Mouse (Mus musculus) stomach, embryonic 15.5 days (tissue): ENCODE measurements around the gene Bfsp1. TPM values are rescaled to one million over a fixed set of nuclear protein-coding genes. Genes with fewer than 3 reads are reported as not detected.

Experiments used
- ATAC-seq: fragments of 200-750 bp; cut with Nextera tagmentation; 2 replicates; pipeline ENCODE4 v1.8.0; 2017; ENCODE audit warnings: low read depth, moderate number of reproducible peaks, moderate TSS enrichment; ENCODE audit not compliant: insufficient read depth, low FRiP score
- H3K27ac ChIP-seq: fragments of 300-500 bp; sonication (generic); 2 replicates; pipeline ENCODE4 v1.5.1; 2015; ENCODE audit warnings: mild to moderate bottlenecking, inconsistent platforms
- H3K27me3 ChIP-seq: fragments of 300-500 bp; sonication (generic); replicated peaks from 2 replicates; pipeline ENCODE4 v1.6.1; 2015; ENCODE audit warnings: inconsistent platforms
- H3K36me3 ChIP-seq: fragments of 300-500 bp; sonication (generic); 2 replicates; pipeline ENCODE4 v1.6.1; 2015; ENCODE audit warnings: inconsistent platforms
- H3K4me1 ChIP-seq: fragments of 300-500 bp; sonication (generic); 2 replicates; pipeline ENCODE4 v1.6.1; 2015; ENCODE audit warnings: inconsistent platforms
- H3K4me2 ChIP-seq: fragments of 300-500 bp; sonication (generic); 2 replicates; pipeline ENCODE4 v1.6.1; 2015; ENCODE audit warnings: mild to moderate bottlenecking, inconsistent platforms
- H3K4me3 ChIP-seq: fragments of 300-500 bp; sonication (generic); replicated peaks from 2 replicates; pipeline ENCODE4 v1.5.1; 2015; ENCODE audit warnings: inconsistent platforms
- H3K9ac ChIP-seq: fragments of 300-500 bp; sonication (generic); 2 replicates; pipeline ENCODE4 v1.6.1; 2015; ENCODE audit warnings: inconsistent platforms
- H3K9me3 ChIP-seq: fragments of 300-500 bp; sonication (generic); 2 replicates; pipeline ENCODE4 v1.6.1; 2016; ENCODE audit warnings: inconsistent platforms
- WGBS: fragments of 180-500 bp; shearing (Covaris S2); methylation state at CpG from one replicate; pipeline ENCODE4 v1.1.7; 2015; 5-methylcytosine and 5-hydroxymethylcytosine counted together
- polyA plus RNA-seq: library from polyadenylated mRNA; unstranded; fragments of >200 nt; fragmentation: Nextera tagmentation; extraction: Ambion mirVana; gene quantifications from 2 replicates; pipeline ENCODE4 v1.2.1, GENCODE M21; 2015

The Bfsp1 gene
- polyA plus RNA-seq, 1 experiment from 2014 or later: 2.1 TPM

DNA sequence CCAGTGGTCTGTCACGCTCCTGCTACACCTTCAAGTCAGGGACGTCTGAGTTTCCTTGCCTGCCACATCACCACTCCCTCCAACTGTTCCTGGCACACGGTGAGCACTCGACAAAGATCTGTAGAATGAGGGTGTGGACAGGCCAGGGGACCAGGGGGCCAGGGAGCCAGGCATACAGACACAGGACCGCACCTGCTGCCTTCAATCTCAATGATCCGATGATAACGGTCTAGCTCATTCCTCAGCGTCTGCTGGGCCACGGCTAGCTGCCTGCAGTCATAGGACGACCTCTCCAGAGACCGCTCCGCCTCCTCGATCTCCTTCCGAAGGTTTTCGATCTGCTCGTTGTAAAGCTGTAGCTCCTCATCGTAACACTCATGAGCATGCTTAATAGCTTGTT lies 31.3 kb downstream of the Bfsp1 start:
- H3K9ac ChIP-seq: no peak overlapping the region
- H3K4me3 ChIP-seq: no peak overlapping the region
- 64% methylated on average over 17 of the region's 17 CpGs for WGBS
- no peaks in the 10 kb centered on the region for H3K36me3 ChIP-seq
- no peak overlapping the region for H3K4me2 ChIP-seq
- no peaks in the 10 kb centered on the region for H3K4me1 ChIP-seq
- H3K9me3 ChIP-seq: no peaks in the 10 kb centered on the region
- ATAC-seq: no peak
- no peak overlapping the region for H3K27ac ChIP-seq
- H3K27me3 ChIP-seq: no peaks in the 10 kb centered on the region

DNA sequence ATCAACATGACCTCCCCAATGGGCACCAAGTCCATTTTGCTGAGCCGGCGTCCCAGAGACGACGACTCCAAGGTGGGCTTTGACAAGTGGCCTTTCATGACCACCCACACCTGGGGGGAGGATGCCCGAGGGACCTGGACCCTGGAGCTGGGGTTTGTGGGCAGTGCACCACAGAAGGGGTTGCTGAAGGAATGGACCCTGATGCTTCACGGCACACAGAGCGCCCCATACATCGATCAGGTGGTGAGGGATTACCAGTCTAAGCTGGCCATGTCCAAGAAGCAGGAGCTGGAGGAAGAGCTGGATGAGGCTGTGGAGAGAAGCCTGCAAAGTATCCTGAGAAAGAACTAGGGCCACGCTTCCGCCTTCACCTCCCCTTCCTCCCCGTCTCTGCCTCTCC lies 49.5 kb downstream of the Bfsp1 start:
- Histone ChIP-seq H3K9ac (no peak overlapping the region), H3K27me3 (no peaks in the 10 kb centered on the region), H3K9me3 (no peaks in the 10 kb centered on the region), H3K4me3 (no peak overlapping the region), H3K27ac (no peak overlapping the region), H3K4me2 (no peak overlapping the region), H3K36me3 (no peaks in the 10 kb centered on the region), H3K4me1 (no peaks in the 10 kb centered on the region)
- WGBS: 87% methylated on average over 11 of the region's 11 CpGs
- no peak for ATAC-seq

DNA sequence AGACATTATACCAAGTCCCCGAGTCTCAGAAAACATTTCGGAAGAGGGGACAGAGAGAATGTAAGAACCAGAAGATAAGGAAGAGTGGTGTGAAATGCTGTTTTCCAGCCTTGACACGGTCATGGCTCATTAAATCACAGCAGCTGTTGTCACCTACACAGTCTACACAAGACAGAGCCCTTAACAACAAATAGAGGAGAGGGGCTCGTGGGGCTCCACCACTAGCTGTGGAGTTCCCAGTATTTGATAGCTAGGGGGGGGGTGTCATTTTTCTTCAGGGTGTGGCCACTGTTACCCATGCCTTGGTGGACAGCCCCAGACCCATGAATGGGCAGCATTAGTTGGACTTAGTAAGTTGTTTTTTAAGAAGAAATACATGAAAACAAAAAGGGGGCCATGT lies 50.7 kb downstream of the Bfsp1 start:
- no peak overlapping the region for H3K27ac ChIP-seq
- 64% methylated on average over 4 of the region's 4 CpGs for WGBS
- no peak overlapping the region for H3K4me3 ChIP-seq
- H3K9ac ChIP-seq: no peak overlapping the region
- H3K9me3 ChIP-seq: no peaks in the 10 kb centered on the region
- H3K27me3 ChIP-seq: no peaks in the 10 kb centered on the region
- no peak overlapping the region for H3K4me2 ChIP-seq
- no peak for ATAC-seq
- no peaks in the 10 kb centered on the region for H3K4me1 ChIP-seq
- H3K36me3 ChIP-seq: no peaks in the 10 kb centered on the region

DNA sequence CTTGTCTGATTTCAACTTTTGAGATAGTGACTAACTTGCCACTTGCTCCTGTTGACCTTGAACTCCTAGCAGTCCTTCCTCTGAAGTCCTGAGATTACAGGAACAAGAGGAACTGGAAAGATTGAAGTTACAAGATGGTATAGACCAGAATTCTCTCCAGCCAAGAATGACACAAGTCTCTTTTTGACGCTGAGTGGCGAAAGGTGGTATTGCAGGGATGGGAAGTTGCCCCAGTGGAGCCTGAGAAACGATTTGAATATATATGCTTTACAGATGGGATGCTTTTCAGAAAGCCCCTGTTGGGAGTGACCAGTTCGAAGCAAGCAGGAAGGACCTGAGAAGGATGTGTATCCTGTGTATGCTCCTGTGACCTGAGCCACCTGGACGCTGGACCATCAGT lies 54.2 kb downstream of the Bfsp1 start:
- no peaks in the 10 kb centered on the region for H3K4me1 ChIP-seq
- no peaks in the 10 kb centered on the region for H3K9me3 ChIP-seq
- no peak overlapping the region for H3K27ac ChIP-seq
- no peak for ATAC-seq
- no peaks in the 10 kb centered on the region for H3K27me3 ChIP-seq
- no peak overlapping the region for H3K4me3 ChIP-seq
- H3K4me2 ChIP-seq: no peak overlapping the region
- H3K36me3 ChIP-seq: no peaks in the 10 kb centered on the region
- H3K9ac ChIP-seq: no peak overlapping the region
- WGBS: 61% methylated on average over 5 of the region's 5 CpGs

DNA sequence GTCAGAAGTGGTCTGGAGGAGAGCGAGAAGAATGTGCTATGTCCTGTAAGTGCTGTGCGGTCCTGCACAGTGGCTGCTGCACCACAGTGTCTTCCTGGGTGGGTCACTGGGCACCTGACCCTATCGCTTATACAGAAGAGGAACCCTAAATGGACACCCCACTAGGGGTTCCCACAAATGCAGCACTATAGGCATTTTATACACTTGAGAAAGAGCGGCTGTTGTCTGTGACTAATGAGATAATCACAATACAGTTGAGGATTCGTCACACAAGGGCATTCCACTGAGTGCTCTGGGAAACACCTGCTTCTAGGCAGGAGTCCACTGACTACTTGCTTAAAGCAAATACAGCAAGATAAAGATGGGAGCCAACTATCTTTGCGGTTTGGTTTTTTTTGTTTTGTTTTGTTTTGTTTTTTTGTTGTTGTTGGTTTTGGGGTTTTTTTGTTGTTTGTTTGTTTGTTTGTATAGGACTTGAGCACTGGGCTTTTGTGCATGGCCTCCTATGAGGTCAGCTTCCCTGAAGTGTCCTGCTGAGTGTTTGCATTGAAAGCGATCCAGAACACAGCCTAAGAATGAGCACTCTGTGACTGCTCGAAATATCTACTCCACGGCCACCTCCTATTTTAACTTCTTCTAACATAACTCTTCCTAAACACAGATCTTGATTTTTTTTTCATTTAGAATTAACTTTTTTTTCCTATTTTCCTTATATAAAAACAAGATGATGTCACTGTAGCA lies 55.9 kb downstream of the Bfsp1 start:
- H3K27ac ChIP-seq: no peak overlapping the region
- H3K4me2 ChIP-seq: no peak overlapping the region
- H3K4me1 ChIP-seq: no peaks in the 10 kb centered on the region
- no peaks in the 10 kb centered on the region for H3K9me3 ChIP-seq
- no peaks in the 10 kb centered on the region for H3K27me3 ChIP-seq
- whole genome bisulfite sequencing: 77% methylated on average over 9 of the region's 9 CpGs
- H3K4me3 ChIP-seq: no peak overlapping the region
- no peak overlapping the region for H3K9ac ChIP-seq
- ATAC-seq: no peak
- H3K36me3 ChIP-seq: no peaks in the 10 kb centered on the region

DNA sequence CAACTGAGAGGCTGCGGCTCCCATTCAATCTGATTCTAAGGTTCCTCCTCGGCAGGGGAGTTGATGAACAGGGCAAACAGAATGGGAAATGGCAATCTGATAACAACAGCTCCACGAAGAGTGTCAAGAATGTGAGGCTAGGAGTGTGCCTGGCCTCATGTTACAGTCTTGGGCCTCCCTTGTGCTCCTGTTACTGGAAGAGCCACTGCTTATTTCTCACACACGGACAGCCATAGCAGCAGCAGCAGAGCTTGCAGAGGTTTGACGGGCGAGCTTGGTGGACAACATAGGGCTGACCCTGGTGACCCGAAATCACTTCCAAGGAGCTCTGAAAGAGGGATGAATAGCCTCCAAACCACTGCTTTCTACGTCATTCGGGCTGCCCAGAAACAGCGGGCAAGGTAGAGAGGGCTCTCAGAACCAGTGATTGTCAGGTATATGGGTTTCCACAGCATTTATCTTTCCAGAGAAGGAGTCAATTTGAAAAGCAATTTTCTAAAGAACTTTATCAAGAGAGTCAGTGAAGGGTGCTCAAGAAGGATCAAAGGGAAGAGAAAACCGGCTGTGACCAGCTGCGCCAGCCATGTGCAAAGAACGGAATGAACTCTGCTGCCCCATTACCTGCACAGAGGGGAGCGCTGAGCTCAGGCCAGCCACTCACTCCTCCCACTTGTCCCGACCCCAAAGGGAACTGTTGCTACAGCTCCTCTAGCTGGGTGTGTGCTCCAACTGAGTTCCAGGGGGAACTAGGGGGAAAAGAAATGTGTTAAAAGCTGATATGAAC lies 56.6 kb downstream of the Bfsp1 start:
- H3K36me3 ChIP-seq: no peaks in the 10 kb centered on the region
- 65% methylated on average over 15 of the region's 15 CpGs for WGBS
- H3K4me3 ChIP-seq: no peak overlapping the region
- no peaks in the 10 kb centered on the region for H3K4me1 ChIP-seq
- H3K4me2 ChIP-seq: no peak overlapping the region
- H3K9ac ChIP-seq: no peak overlapping the region
- H3K9me3 ChIP-seq: no peaks in the 10 kb centered on the region
- no peaks in the 10 kb centered on the region for H3K27me3 ChIP-seq
- H3K27ac ChIP-seq: no peak overlapping the region
- ATAC-seq: no peak

DNA sequence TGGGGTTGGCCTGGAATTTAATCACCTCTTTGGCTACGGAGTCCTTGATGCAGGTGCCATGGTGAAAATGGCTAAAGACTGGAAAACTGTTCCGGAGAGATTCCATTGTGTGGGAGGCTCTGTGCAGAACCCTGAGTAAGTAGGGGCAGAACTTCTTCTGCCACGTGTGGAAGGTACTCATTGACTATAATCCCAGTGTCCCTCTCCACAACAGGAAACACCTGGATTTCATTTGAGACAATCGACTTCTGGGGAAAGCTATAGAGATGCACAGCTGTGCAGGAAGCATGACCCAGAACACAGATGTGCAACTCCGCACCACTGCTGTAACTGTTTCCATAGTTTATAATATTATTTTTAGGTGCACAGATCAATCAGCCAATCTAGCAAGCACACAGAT lies 61.9 kb downstream of the Bfsp1 start:
- 78% methylated on average over 5 of the region's 5 CpGs for WGBS
- Histone ChIP-seq H3K4me3 (no peak overlapping the region), H3K27ac (no peak overlapping the region), H3K27me3 (no peaks in the 10 kb centered on the region), H3K9ac (no peak overlapping the region), H3K9me3 (no peaks in the 10 kb centered on the region), H3K4me2 (no peak overlapping the region), H3K36me3 (no peaks in the 10 kb centered on the region), H3K4me1 (no peaks in the 10 kb centered on the region)
- no peak for ATAC-seq

DNA sequence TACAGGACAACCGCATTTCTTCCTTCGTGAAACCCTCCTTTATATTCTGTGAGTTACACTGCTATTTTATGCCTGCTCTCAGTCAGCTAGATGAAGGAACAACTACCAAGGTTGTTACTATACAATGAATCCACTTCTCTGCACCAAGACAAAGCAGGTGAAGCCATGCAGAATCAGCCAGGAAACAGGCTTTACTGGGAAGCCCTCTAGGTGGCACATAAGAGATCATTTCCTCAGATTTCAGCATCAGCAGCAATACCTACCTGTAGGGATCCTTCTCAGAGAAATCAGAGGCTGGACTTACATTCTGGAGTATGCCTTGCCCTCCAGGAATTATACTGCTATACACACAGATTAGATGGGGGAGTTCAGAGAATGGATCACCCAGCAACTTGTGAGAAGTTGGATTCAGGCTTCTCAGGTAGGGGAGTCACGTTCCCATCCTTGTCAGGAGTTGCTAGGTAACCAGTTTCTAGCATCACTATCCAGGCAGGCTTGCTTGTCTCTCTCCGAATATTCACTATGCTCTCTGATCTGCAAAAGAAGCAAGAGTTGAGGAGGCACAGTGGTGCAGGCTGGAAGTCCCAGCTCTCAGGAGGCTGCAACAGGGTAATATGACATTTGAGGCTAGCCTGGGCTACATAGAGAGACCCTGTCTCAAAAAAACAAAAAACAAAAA lies 66.5 kb downstream of the Bfsp1 start:
- no peak overlapping the region for H3K9ac ChIP-seq
- ATAC-seq: no peak
- H3K36me3 ChIP-seq: no peaks in the 10 kb centered on the region
- 62% methylated on average over 4 of the region's 4 CpGs for WGBS
- H3K4me1 ChIP-seq: no peaks in the 10 kb centered on the region
- no peak overlapping the region for H3K4me3 ChIP-seq
- no peaks in the 10 kb centered on the region for H3K9me3 ChIP-seq
- no peak overlapping the region for H3K4me2 ChIP-seq
- no peaks in the 10 kb centered on the region for H3K27me3 ChIP-seq
- no peak overlapping the region for H3K27ac ChIP-seq

DNA sequence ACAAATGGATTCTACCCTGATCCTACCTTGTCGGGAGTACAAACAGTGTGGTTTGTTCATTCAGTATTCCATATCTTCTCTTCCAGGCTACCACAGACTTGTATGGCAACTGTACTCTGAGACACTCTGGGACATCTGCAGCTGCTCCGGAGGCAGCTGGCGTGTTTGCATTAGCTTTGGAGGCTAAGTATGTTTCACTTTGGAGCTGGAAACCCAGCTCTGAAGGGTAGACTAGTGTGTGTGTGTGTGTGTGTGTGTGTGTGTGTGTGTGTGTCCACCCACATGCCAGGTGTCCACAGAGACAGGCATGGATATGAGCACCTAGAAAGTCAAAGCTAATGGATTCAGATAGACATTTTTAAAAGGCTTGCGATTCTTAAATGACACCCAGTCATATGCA lies 67.1 kb downstream of the Bfsp1 start:
- no peak overlapping the region for H3K4me2 ChIP-seq
- no peaks in the 10 kb centered on the region for H3K9me3 ChIP-seq
- 76% methylated on average over 4 of the region's 4 CpGs for WGBS
- H3K4me1 ChIP-seq: no peaks in the 10 kb centered on the region
- no peak for ATAC-seq
- H3K9ac ChIP-seq: no peak overlapping the region
- H3K4me3 ChIP-seq: no peak overlapping the region
- no peaks in the 10 kb centered on the region for H3K36me3 ChIP-seq
- H3K27ac ChIP-seq: no peak overlapping the region
- H3K27me3 ChIP-seq: no peaks in the 10 kb centered on the region

DNA sequence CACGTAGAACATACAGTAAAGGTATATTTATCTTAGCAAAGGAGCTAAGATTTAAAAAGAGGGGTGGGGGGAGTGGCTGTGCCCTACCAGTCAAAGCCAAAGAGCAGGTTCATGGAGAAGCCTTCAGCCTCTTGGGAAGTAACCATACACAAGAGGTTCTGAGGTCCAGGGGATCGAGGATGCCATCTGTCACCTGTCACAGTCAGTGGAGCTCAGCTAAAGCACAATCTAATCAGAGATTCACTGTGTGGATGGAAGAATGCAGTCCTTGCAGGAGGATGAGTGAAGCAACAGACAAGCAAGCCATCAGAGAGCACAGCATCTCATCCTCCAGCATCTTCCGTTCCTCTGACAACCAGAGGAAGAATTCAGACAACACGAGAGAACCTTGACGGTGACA lies 73.1 kb downstream of the Bfsp1 start:
- no peak overlapping the region for H3K4me3 ChIP-seq
- no peaks in the 10 kb centered on the region for H3K27me3 ChIP-seq
- no peaks in the 10 kb centered on the region for H3K36me3 ChIP-seq
- WGBS: 75% methylated on average over 5 of the region's 5 CpGs
- no peaks in the 10 kb centered on the region for H3K9me3 ChIP-seq
- H3K27ac ChIP-seq: no peak overlapping the region
- no peaks in the 10 kb centered on the region for H3K4me1 ChIP-seq
- no peak overlapping the region for H3K4me2 ChIP-seq
- no peak for ATAC-seq
- H3K9ac ChIP-seq: no peak overlapping the region

DNA sequence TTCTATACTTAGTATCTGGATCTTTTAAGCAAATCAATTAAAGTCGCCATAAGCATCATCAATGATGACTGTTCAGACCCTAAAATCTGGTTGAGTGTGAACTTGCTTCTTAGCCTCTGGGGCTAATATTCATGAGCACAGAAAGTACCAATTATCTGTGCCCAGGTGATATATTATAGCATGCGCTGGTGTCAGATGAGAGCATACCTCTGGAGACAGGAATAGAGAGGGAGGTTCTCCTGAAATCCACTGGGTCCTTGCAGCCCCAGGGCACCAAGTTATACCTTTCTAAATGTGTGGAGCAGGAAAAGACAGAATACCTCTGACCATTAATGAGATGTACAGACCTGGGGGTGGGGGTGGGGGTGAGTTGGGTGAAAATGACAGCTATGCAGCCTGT lies 82.7 kb downstream of the Bfsp1 start:
- Histone ChIP-seq H3K4me1 (no peaks in the 10 kb centered on the region), H3K9me3 (no peaks in the 10 kb centered on the region), H3K27ac (no peak overlapping the region), H3K4me3 (no peak overlapping the region), H3K4me2 (no peak overlapping the region), H3K9ac (no peak overlapping the region), H3K27me3 (no peaks in the 10 kb centered on the region), H3K36me3 (no peaks in the 10 kb centered on the region)
- no peak for ATAC-seq
- WGBS: 76% methylated on average over 2 of the region's 2 CpGs
